Comparison of ENCODE assay signal across 9 mouse cellular contexts in the genomic region with DNA sequence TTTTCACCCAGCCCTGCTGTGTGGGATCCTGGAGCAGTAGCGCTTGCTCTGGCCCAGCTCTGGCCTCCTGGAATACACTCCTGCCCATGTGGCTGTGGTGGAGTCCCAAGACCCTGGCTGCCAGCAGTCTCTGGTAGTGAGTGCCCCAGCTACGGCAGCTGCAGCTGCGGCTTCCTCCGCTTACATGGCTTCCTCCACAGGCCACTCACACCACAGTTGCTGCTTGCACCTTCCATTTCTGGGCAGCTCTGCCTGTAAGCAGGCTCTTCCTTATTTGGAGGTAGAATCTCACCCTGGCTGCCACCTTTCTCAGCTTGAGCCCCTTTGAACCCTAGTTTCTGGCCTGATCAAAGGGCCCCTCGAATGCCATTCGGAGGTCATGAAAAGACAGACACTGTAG. TPM values are rescaled to one million over a fixed set of nuclear protein-coding genes. Genes with fewer than 3 reads are reported as not detected.
DNase-seq lines count a peak whose midpoint lies in the region; ATAC-seq and TF ChIP-seq lines count a peak whose summit lies in the region.
"Had no signal": no experiment of that assay in that cellular context is flagged by ENCODE, and none has a peak within 500 bp of the region (broad histone marks: within the 10 kb centered on the region; RNA-seq: fewer than 3 reads in every experiment).

No protein-coding gene starts in this region.

- no peak for ATAC-seq in intestine, embryonic 14.5 days (replicated peaks; ENCODE audit: low FRiP score, low TSS enrichment, low read depth)
- ATAC-seq in intestine, postnatal 0 days = no peak
- no peak for ATAC-seq in erythroid progenitor cell, adult 5-6 weeks (replicated peaks; ENCODE audit: low FRiP score, poor library complexity, severe bottlenecking)

- DNase-seq in intestine, embryonic 14.5 days (ENCODE audit: low spot score) = no peak
- peak; percentile 8 to 17 for DNase-seq in B cell, adult 2 months
- DNase-seq in T-cell, adult 2 months (ENCODE audit: low spot score) = peak; percentile 68
- peak; percentile 59 for DNase-seq in naive thymus-derived CD4-positive, alpha-beta T cell, adult 2 months (ENCODE audit: low read depth)
- no peak for DNase-seq in right cerebral cortex, postnatal 10 days (ENCODE audit: low spot score in 2 of 2)
- DNase-seq in layer of hippocampus, postnatal 10 days (ENCODE audit: low spot score in 2 of 2) = no peak

- H3K9ac ChIP-seq in intestine, embryonic 14.5 days (ENCODE audit: low read length) = no peak overlapping the region
- H3K9ac ChIP-seq in intestine, postnatal 0 days (ENCODE audit: low read depth, low read length) = no peak overlapping the region
- H3K9ac ChIP-seq: embryonic facial prominence, embryonic 13.5 days had no signal

- H3K27ac ChIP-seq in intestine, embryonic 14.5 days (ENCODE audit: low read depth) = peak overlapping the region; percentile 55
- no peak overlapping the region for H3K27ac ChIP-seq in intestine, postnatal 0 days (ENCODE audit: low read depth, low read length)
- H3K27ac ChIP-seq: embryonic facial prominence, embryonic 13.5 days had no signal

- H3K27me3 ChIP-seq in intestine, embryonic 14.5 days (replicated peaks; ENCODE audit: control insufficient read depth, insufficient read depth, low read length) = no peaks in the 10 kb centered on the region
- no peaks in the 10 kb centered on the region for H3K27me3 ChIP-seq in intestine, postnatal 0 days (replicated peaks; ENCODE audit: control insufficient read depth, insufficient read depth, low read length)
- H3K27me3 ChIP-seq: embryonic facial prominence, embryonic 13.5 days had no signal

- TF ChIP-seq CTCF in intestine, postnatal 0 days (IDR thresholded peaks at IDR 0.05; ENCODE audit: low read depth) = no peak

- no peak overlapping the region for H3K4me3 ChIP-seq in intestine, embryonic 14.5 days (ENCODE audit: low read depth, low read length)
- no peak overlapping the region for H3K4me3 ChIP-seq in intestine, postnatal 0 days (ENCODE audit: low read depth, low read length)
- H3K4me3 ChIP-seq: embryonic facial prominence, embryonic 13.5 days had no signal

- peaks cover 33% of the 10 kb centered on the region for H3K4me1 ChIP-seq in intestine, embryonic 14.5 days (replicated peaks; ENCODE audit: control insufficient read depth, insufficient read depth, low read length)
- 0 out of 2 replicates have a peak, but pooled peaks cover 11% of the 10 kb centered on the region for H3K4me1 ChIP-seq in intestine, postnatal 0 days (replicated peaks; ENCODE audit: control insufficient read depth, insufficient read depth, low read length)

- H3K9me3 ChIP-seq in intestine, embryonic 14.5 days (ENCODE audit: control insufficient read depth, low read length) = no peaks in the 10 kb centered on the region
- H3K9me3 ChIP-seq in intestine, postnatal 0 days (ENCODE audit: control insufficient read depth) = no peaks in the 10 kb centered on the region
- H3K9me3 ChIP-seq: embryonic facial prominence, embryonic 13.5 days had no signal

- WGBS in intestine, embryonic 14.5 days = 39% methylated on average over 6 of the region's 6 CpGs
- WGBS in intestine, postnatal 0 days = 64% methylated on average over 6 of the region's 6 CpGs

- H3K36me3 ChIP-seq in intestine, embryonic 14.5 days (ENCODE audit: control insufficient read depth, insufficient read depth, low read length) = 0 out of 2 replicates have a peak, but pooled peaks cover 3% of the 10 kb centered on the region
- no peaks in the 10 kb centered on the region for H3K36me3 ChIP-seq in intestine, postnatal 0 days (ENCODE audit: control insufficient read depth, insufficient read depth)
- H3K36me3 ChIP-seq: embryonic facial prominence, embryonic 13.5 days had no signal

- no peak overlapping the region for H3K4me2 ChIP-seq in intestine, embryonic 14.5 days (ENCODE audit: low read length)
- H3K4me2 ChIP-seq in intestine, postnatal 0 days (replicated peaks; ENCODE audit: low read depth) = no peak overlapping the region
- H3K4me2 ChIP-seq: embryonic facial prominence, embryonic 13.5 days had no signal

RNA-seq across cellular contexts. Expression of gene Rai1, which starts 25.7 kb away (rescaled TPM):
- polyA plus RNA-seq in intestine, embryonic 14.5 days (2014; fragmentation: Nextera tagmentation; extraction: Ambion mirVana) = 28.2 and 31.2 TPM in 2 replicates
- polyA plus RNA-seq in intestine, postnatal 0 days (2015; fragmentation: Nextera tagmentation; extraction: Ambion mirVana) = 10.1 and 10.6 TPM in 2 replicates
- total RNA-seq in layer of hippocampus, postnatal 10 days (2021) = 10 to 100 TPM; 70.7 to 83.2 TPM
- 5.8 and 7.1 TPM in 2 replicates for total RNA-seq in erythroid progenitor cell, adult 5-6 weeks (2015; ENCODE audit: low replicate concordance)
- 0.77 and 3.0 TPM in 2 replicates for total RNA-seq in erythroid progenitor cell, adult 5-6 weeks (2017; ENCODE audit: low replicate concordance)

Comparison
In these comparisons a context has a peak if more than half of its experiments do, and no peak if none do; other contexts are left out.
1. DNase-seq: peak in B cell, adult 2 months (2 of 2), T-cell, adult 2 months (single experiment) and naive thymus-derived CD4-positive, alpha-beta T cell, adult 2 months (single experiment); none in intestine, embryonic 14.5 days (single experiment), right cerebral cortex, postnatal 10 days (0 of 2) and layer of hippocampus, postnatal 10 days (0 of 2).
2. RNA of gene Rai1, which starts 25.7 kb away (total RNA-seq): 70.7 to 83.2 TPM in layer of hippocampus, postnatal 10 days; 0.77 to 7.1 TPM in erythroid progenitor cell, adult 5-6 weeks; every median in the first group is over 4 times any median in the second.